Mouse (Mus musculus): Measurements from ENCODE around the gene Bcdin3d. TPM values are rescaled to one million over a fixed set of nuclear protein-coding genes. Genes with fewer than 3 reads are reported as not detected.

Bcdin3d gene
- total RNA-seq, 1 experiment from 2014 or later = 7.2 TPM

DNA sequence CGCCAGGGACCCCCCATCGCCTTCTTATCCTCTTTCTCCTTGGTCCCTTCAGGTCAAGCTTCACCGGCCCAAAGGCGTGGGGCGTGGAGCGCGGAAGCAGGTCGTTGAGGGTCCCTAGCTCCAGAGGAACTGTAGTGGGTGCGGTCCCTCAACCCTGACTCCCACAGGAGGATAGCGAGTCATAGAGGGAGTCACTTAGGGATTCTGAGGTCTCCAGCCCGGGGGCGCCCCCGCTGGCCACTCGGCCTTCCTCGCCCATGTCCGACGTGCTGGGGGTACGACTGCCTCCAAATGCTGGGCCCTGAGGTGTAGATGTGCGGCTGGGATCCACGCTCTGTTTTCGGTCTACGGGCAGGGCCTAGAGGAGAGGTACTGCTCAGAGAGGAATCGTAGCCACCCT lies 52.0 kb downstream of the Bcdin3d start:
- no peak for ATAC-seq (replicated peaks in 1 of 2; ENCODE audit: insufficient read depth in 1 of 2, low FRiP score in 2 of 2, low TSS enrichment in 1 of 2, low read depth in 1 of 2, poor library complexity in 2 of 2, severe bottlenecking in 2 of 2)

DNA sequence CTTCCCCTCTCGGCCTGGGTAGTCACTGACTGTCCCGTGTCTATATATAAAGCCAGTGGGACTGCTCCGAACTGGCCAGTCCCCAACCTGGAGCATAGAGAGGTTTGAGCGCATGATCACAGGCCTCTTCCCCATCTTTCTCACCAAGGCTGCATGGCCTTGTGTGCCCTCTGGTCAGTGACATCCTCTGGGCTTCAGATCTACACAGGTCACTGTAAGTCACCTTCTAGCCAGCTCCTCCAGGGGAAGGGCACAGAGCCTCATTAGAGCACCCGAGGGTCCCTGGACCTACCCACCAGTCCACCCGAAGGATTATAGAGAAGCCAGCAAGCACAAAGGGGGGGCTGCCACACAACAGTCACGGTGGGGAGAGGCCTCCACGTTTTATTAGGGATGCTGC lies 52.9 kb downstream of the Bcdin3d start:
- ATAC-seq (replicated peaks in 1 of 2; ENCODE audit: insufficient read depth in 1 of 2, low FRiP score in 2 of 2, low TSS enrichment in 1 of 2, low read depth in 1 of 2, poor library complexity in 2 of 2, severe bottlenecking in 2 of 2) = no peak

DNA sequence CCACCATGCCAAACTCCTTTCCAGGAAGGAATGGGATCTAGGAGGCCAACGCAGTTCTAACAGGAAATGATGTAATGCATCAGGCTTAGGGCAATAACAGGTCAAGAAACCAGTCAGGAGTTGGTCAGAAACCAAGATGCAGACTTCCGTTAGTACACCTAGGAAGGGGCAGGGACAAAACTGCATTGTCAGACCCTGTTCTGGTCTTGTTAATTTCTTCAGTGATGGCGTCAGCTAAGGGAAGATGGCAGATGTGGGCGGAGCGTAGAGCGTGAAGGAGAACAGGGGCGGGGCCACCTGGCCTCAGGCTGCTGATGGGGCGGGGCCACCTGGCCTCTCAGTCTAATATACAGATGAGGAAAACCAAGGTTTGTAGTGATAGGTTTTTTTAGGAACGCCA lies 53.4 kb downstream of the Bcdin3d start:
- ATAC-seq (replicated peaks in 1 of 2; ENCODE audit: insufficient read depth in 1 of 2, low FRiP score in 2 of 2, low TSS enrichment in 1 of 2, low read depth in 1 of 2, poor library complexity in 2 of 2, severe bottlenecking in 2 of 2) = peak; percentile 35 to 63; a peak in 3 of 4 replicates

DNA sequence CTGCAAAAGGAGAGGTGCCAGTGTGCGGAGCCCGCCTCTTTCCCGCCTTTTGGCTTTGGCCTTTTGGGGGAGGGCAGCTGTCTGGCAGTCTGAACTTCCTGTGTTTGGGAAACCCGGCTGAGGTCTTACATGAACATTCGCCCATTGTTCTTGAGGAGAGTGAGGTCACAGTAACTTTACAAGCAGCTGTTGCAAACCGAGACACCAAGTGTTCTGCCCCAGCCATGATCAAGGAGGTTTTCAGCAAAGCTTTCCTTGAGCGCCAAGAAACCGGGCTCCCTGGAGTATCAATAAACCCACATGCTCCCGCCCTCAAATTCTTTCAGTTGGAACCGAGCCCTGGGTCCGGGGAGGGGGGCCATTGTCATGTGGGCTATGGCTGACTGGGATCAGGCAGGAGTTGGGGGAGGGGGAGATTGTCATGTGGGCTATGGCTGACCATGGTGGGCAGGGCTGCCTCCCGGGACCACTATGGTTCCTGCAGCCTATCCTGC lies 54.0 kb downstream of the Bcdin3d start:
- ATAC-seq (replicated peaks in 1 of 2; ENCODE audit: insufficient read depth in 1 of 2, low FRiP score in 2 of 2, low TSS enrichment in 1 of 2, low read depth in 1 of 2, poor library complexity in 2 of 2, severe bottlenecking in 2 of 2) = no peak; a peak in 2 of 4 replicates

DNA sequence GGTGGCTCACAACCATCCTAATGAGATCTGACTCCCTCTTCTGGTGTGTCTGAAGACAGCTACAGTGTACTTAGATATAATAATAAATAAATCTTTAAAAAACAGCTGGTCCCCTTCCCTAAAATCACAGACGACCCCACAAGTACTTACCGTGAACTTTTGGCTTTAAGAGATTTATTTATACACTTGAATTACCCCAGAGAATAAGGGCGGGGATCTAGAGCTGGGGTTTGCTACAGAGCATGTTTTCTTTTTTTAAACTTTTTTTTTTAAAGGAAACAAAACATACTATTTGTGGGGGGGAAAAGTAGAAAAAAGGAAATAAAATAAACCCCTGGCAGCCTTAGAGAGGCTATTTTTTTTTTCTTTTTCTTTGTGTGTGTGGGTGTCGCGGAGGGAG lies 54.4 kb downstream of the Bcdin3d start:
- ATAC-seq (replicated peaks in 1 of 2; ENCODE audit: insufficient read depth in 1 of 2, low FRiP score in 2 of 2, low TSS enrichment in 1 of 2, low read depth in 1 of 2, poor library complexity in 2 of 2, severe bottlenecking in 2 of 2) = no peak

Other genes with a start within 250 kb of the Bcdin3d start
- gene Kcnh3, start 249.9 kb downstream of the Bcdin3d start, total RNA-seq (2017) = not detected in 2 replicates
- gene Mcrs1, start 222.8 kb downstream of the Bcdin3d start, total RNA-seq (2017) = 46.5 and 58.8 TPM in 2 replicates
- gene Prpf40b, start 179.6 kb downstream of the Bcdin3d start, total RNA-seq (2017) = 16.4 and 22.0 TPM in 2 replicates
- gene Fam186b, start 178.8 kb downstream of the Bcdin3d start, total RNA-seq (2017) = 0.05 TPM in 1 of 2 replicates, not detected in the other
- 16.5 and 20.1 TPM in 2 replicates for gene Fmnl3, start 104.2 kb downstream of the Bcdin3d start, total RNA-seq (2017)
- gene Tmbim6, start 81.8 kb downstream of the Bcdin3d start, total RNA-seq (2017) = 120 and 133 TPM in 2 replicates
- gene Nckap5l, start 17.0 kb downstream of the Bcdin3d start, total RNA-seq (2017) = 0.89 and 1.8 TPM in 2 replicates
- gene Faim2, start 53.4 kb upstream of the Bcdin3d start, total RNA-seq (2017) = not detected in 2 replicates
- not detected in 2 replicates for gene Aqp2, start 104.3 kb upstream of the Bcdin3d start, total RNA-seq (2017)
- gene Aqp5, start 116.1 kb upstream of the Bcdin3d start, total RNA-seq (2017) = not detected in 2 replicates
- gene Aqp6, start 126.7 kb upstream of the Bcdin3d start, total RNA-seq (2017) = not detected in 2 replicates
- 47.7 and 50.2 TPM in 2 replicates for gene Racgap1, start 176.9 kb upstream of the Bcdin3d start, total RNA-seq (2017)
- not detected in 2 replicates for gene Asic1, start 195.6 kb upstream of the Bcdin3d start, total RNA-seq (2017)
- 29.7 and 39.1 TPM in 2 replicates for gene Smarcd1, start 227.4 kb upstream of the Bcdin3d start, total RNA-seq (2017)
- not detected in 2 replicates for gene Gm17349, start 230.8 kb upstream of the Bcdin3d start, total RNA-seq (2017)
- 0.74 and 1.7 TPM in 2 replicates for gene Gpd1, start 242.8 kb upstream of the Bcdin3d start, total RNA-seq (2017)